Mouse (Mus musculus) limb, embryonic 11.5 days (tissue): ENCODE measurements around the gene Col5a1. TPM values are rescaled to one million over a fixed set of nuclear protein-coding genes. Genes with fewer than 3 reads are reported as not detected.

ENCODE experiments used
- ATAC-seq: fragments of 200-750 bp; cut with Nextera tagmentation; 2 replicates; pipeline ENCODE4 v1.8.0; 2017; ENCODE audit warnings: low read depth; ENCODE audit not compliant: insufficient number of reproducible peaks, low FRiP score, low TSS enrichment
- DNase-seq: peaks from one replicate; pipeline ENCODE4 v3.0.0-alpha.2; 2015; ENCODE audit warnings: low spot score
- H3K27ac ChIP-seq: fragments of 300-500 bp; sonication (generic); replicated peaks from 2 replicates; pipeline ENCODE4 v1.5.1; 2014; ENCODE audit warnings: low read depth, mild to moderate bottlenecking, low read length
- H3K27me3 ChIP-seq: fragments of 300-500 bp; sonication (generic); 2 replicates; pipeline ENCODE4 v1.6.1; 2014; ENCODE audit warnings: mild to moderate bottlenecking, low read length, mixed read lengths; ENCODE audit not compliant: control insufficient read depth, insufficient read depth
- H3K36me3 ChIP-seq: fragments of 300-500 bp; sonication (generic); 2 replicates; pipeline ENCODE4 v1.6.1; 2014; ENCODE audit warnings: mild to moderate bottlenecking, low read length, moderate library complexity, mixed read lengths; ENCODE audit not compliant: control insufficient read depth, insufficient read depth
- H3K4me1 ChIP-seq: fragments of 300-500 bp; sonication (generic); 2 replicates; pipeline ENCODE4 v1.6.1; 2014; ENCODE audit warnings: low read length, mixed read lengths; ENCODE audit not compliant: control insufficient read depth, insufficient read depth
- H3K4me2 ChIP-seq: fragments of 300-500 bp; sonication (generic); 2 replicates; pipeline ENCODE4 v1.6.1; 2014; ENCODE audit warnings: low read depth, mild to moderate bottlenecking, moderate library complexity; ENCODE audit not compliant: severe bottlenecking
- H3K4me3 ChIP-seq: fragments of 300-500 bp; sonication (generic); 2 replicates; pipeline ENCODE4 v1.5.1; 2014; ENCODE audit warnings: low read depth, low read length
- H3K9ac ChIP-seq: fragments of 300-500 bp; sonication (generic); 2 replicates; pipeline ENCODE4 v1.6.1; 2014; ENCODE audit warnings: mild to moderate bottlenecking, low read length
- H3K9me3 ChIP-seq: fragments of 300-500 bp; sonication (generic); 2 replicates; pipeline ENCODE4 v1.6.1; 2016; ENCODE audit warnings: low read length; ENCODE audit not compliant: control insufficient read depth
- WGBS: fragments of 180-500 bp; shearing (Covaris S2); extraction: QIAGEN DNeasy Blood & Tissue Kit; methylation state at CpG from one replicate; pipeline ENCODE4 v1.1.7; 2014; 5-methylcytosine and 5-hydroxymethylcytosine counted together
- polyA plus RNA-seq: library from polyadenylated mRNA; unstranded; fragments of >200 nt; fragmentation: Nextera tagmentation; extraction: Ambion mirVana; gene quantifications from 2 replicates; pipeline ENCODE4 v1.2.1, GENCODE M21; 2014

Gene Col5a1
- polyA plus RNA-seq, 1 experiment from 2014 or later = 28.5 TPM

- WGBS = 80% methylated on average over 10 of the region's 10 CpGs
Measured at GRCm38 (mm10) chr2:28086112-28086511, 199.9 kb downstream of the Col5a1 start.

GRCm38 (mm10) chr2:28089095-28089494 is 202.9 kb downstream of the Col5a1 start:
- Histone ChIP-seq H3K9me3 (no peaks in the 10 kb centered on the region), H3K27ac (no peak overlapping the region), H3K27me3 (no peaks in the 10 kb centered on the region), H3K4me1 (no peaks in the 10 kb centered on the region), H3K4me3 (no peak overlapping the region), H3K4me2 (no peak overlapping the region), H3K36me3 (no peaks in the 10 kb centered on the region), H3K9ac (no peak overlapping the region)
- DNase-seq (no peak), ATAC-seq (no peak)
- WGBS = 66% methylated on average over 5 of the region's 5 CpGs

More at GRCm38 (mm10) chr2:28086112-28086511, 199.9 kb downstream of the Col5a1 start:
- no peak for ATAC-seq
- no peaks in the 10 kb centered on the region for H3K36me3 ChIP-seq
- no peaks in the 10 kb centered on the region for H3K9me3 ChIP-seq
- no peak overlapping the region for H3K27ac ChIP-seq
- no peak overlapping the region for H3K4me2 ChIP-seq
- H3K4me1 ChIP-seq = no peaks in the 10 kb centered on the region
- H3K4me3 ChIP-seq = no peak overlapping the region
- no peak overlapping the region for H3K9ac ChIP-seq
- H3K27me3 ChIP-seq = no peaks in the 10 kb centered on the region
- DNase-seq = no peak

Other genes starting within 250 kb of the Col5a1 start
- gene Rxra, start 210.0 kb upstream of the Col5a1 start, polyA plus RNA-seq = 8.7 TPM in 2 replicates
- 0.16 and 0.35 TPM in 2 replicates for gene Fcnb, start 198.5 kb downstream of the Col5a1 start, polyA plus RNA-seq